Mouse (Mus musculus) embryonic fibroblast, embryonic 13.5 days (primary cell): Measurements from ENCODE around the gene Auts2.

Source experiments
- CTCF ChIP-seq: IDR thresholded peaks from 2 replicates; pipeline ENCODE4 v1.5.1; 2011; ENCODE audit warnings: mild to moderate bottlenecking, control low read depth, low read length, moderate library complexity, borderline replicate concordance; ENCODE audit not compliant: insufficient read depth
- POLR2A ChIP-seq: IDR thresholded peaks from 2 replicates; pipeline ENCODE4 v1.6.1; 2011; ENCODE audit warnings: low read depth, mild to moderate bottlenecking, control low read depth, low read length, moderate library complexity

GRCm38 (mm10) chr5:131498865-131499264 lies 1044.3 kb downstream of the Auts2 start:
- no peak for TF ChIP-seq POLR2A
- TF ChIP-seq CTCF, result no peak
